Mouse (Mus musculus) heart, postnatal 0 days (tissue): ENCODE measurements around the gene Camkv.

Source experiments
- CTCF ChIP-seq: IDR thresholded peaks from 2 replicates; pipeline ENCODE4 v1.5.1; 2016; ENCODE audit warnings: antibody characterized with exemption, control low read depth, low read depth
- EP300 ChIP-seq: IDR thresholded peaks from 2 replicates; pipeline ENCODE4 v1.6.1; 2016; ENCODE audit warnings: antibody characterized with exemption, low read depth

DNA sequence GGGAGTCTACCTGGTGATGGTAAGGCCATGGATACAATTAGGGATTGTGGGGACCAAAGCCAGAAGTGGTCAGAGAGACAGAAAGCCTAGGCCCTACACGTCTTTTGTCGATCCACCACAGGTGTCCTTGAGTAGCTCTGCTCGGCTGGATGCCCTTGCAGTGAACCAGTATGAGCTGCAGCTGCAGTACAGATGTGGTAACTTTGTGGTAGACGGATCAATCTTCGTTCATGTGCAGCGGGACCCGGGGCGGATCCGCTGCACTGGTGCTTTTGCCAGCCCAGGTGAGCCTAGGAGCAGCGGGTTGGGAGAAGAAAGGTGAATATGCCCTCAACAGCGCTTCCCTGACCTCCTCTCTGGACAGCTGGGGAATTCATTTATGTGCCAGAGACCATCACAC is 57.5 kb downstream of the Camkv start:
- TF ChIP-seq CTCF: no peak
- TF ChIP-seq EP300: no peak
